Mouse (Mus musculus): ENCODE data around the gene Rpl22. TPM values are rescaled to one million over a fixed set of nuclear protein-coding genes. Genes with fewer than 3 reads are reported as not detected.

The Rpl22 gene
- polyA plus RNA-seq, 1 experiment = 1,143 TPM

GRCm38 (mm10) chr4:152382528-152383252 is 57.1 kb downstream of the Rpl22 start:
- Histone ChIP-seq H3K4me1 (ENCODE audit: control insufficient read depth, insufficient read depth, low read length) (no peaks in the 10 kb centered on the region), H3K27ac (ENCODE audit: insufficient read depth, low read length) (no peak overlapping the region), H3K4me3 (ENCODE audit: insufficient read depth, low read length) (no peak overlapping the region)
- TF ChIP-seq CTCF (IDR thresholded peaks at IDR 0.05; ENCODE audit: borderline replicate concordance, insufficient read depth, low read length) (no peak), POLR2A (IDR thresholded peaks at IDR 0.05; ENCODE audit: low read depth, low read length) (no peak)

Other genes starting within 250 kb of the Rpl22 start
- gene Tnfrsf25, start 209.8 kb upstream of the Rpl22 start, polyA plus RNA-seq (2011; ENCODE audit: insufficient read length, low read depth, missing spikeins) = 1.9 TPM in 1 of 2 replicates, not detected in the other
- 0.56 and 0.68 TPM in 2 replicates for gene Espn, start 173.4 kb upstream of the Rpl22 start, polyA plus RNA-seq (2011; ENCODE audit: insufficient read length, low read depth, missing spikeins)
- not detected in 2 replicates for gene Hes2, start 166.9 kb upstream of the Rpl22 start, polyA plus RNA-seq (2011; ENCODE audit: insufficient read length, low read depth, missing spikeins)
- gene Acot7, start 147.6 kb upstream of the Rpl22 start, polyA plus RNA-seq (2011; ENCODE audit: insufficient read length, low read depth, missing spikeins) = 79.9 and 108 TPM in 2 replicates
- gene Gpr153, start 51.5 kb upstream of the Rpl22 start, polyA plus RNA-seq (2011; ENCODE audit: insufficient read length, low read depth, missing spikeins) = 58.7 and 79.1 TPM in 2 replicates
- not detected in 2 replicates for gene Hes3, start 34.1 kb upstream of the Rpl22 start, polyA plus RNA-seq (2011; ENCODE audit: insufficient read length, low read depth, missing spikeins)
- gene Icmt, start 28.5 kb upstream of the Rpl22 start, polyA plus RNA-seq (2011; ENCODE audit: insufficient read length, low read depth, missing spikeins) = 34.2 and 42.7 TPM in 2 replicates
- gene Rnf207, start 6.7 kb upstream of the Rpl22 start, polyA plus RNA-seq (2011; ENCODE audit: insufficient read length, low read depth, missing spikeins) = 0.81 and 1.5 TPM in 2 replicates
- gene Chd5, start 12.9 kb downstream of the Rpl22 start, polyA plus RNA-seq (2011; ENCODE audit: insufficient read length, low read depth, missing spikeins) = 0.56 and 0.78 TPM in 2 replicates
- gene Nphp4, start 151.0 kb downstream of the Rpl22 start, polyA plus RNA-seq (2011; ENCODE audit: insufficient read length, low read depth, missing spikeins) = 2.4 and 4.0 TPM in 2 replicates
- 2.6 and 3.6 TPM in 2 replicates for gene Kcnab2, start 152.1 kb downstream of the Rpl22 start, polyA plus RNA-seq (2011; ENCODE audit: insufficient read length, low read depth, missing spikeins)